Mouse (Mus musculus) CH12.LX (cell line): ENCODE data around the gene Pknox2. TPM values are rescaled to one million over a fixed set of nuclear protein-coding genes. Genes with fewer than 3 reads are reported as not detected.

ENCODE experiments used
- DNase-seq: peaks from one replicate; pipeline ENCODE4 v3.0.0-alpha.2; 2013; ENCODE audit errors: extremely low read depth
- H3K27ac ChIP-seq: 2 replicates; pipeline ENCODE4 v1.5.1; 2012; ENCODE audit warnings: low read depth, mild to moderate bottlenecking, control low read depth, moderate library complexity; ENCODE audit not compliant: insufficient read depth
- H3K27me3 ChIP-seq: replicated peaks from 2 replicates; pipeline ENCODE3; 2012; ENCODE audit warnings: inconsistent platforms
- H3K36me3 ChIP-seq, 2 experiments: replicated peaks in 1 of 2; 2 replicates each; pipeline versions ENCODE3 to v1.6.1; 2012; ENCODE audit warnings: inconsistent platforms in 1 of 2, low read length in 1 of 2, mild to moderate bottlenecking in 1 of 2, mixed read lengths in 1 of 2, moderate library complexity in 1 of 2; ENCODE audit not compliant: control insufficient read depth in 1 of 2, insufficient read depth in 1 of 2
- H3K4me1 ChIP-seq, 2 experiments: 2 replicates each; pipeline ENCODE4 v1.6.1; 2012; ENCODE audit warnings: inconsistent platforms in 1 of 2, moderate library complexity in 1 of 2; ENCODE audit not compliant: insufficient read depth in 2 of 2, control insufficient read depth in 1 of 2
- H3K4me2 ChIP-seq: 2 replicates; pipeline ENCODE4 v1.6.1; 2012; ENCODE audit warnings: low read depth, mild to moderate bottlenecking, control low read depth; ENCODE audit not compliant: poor library complexity, insufficient read depth, severe bottlenecking
- H3K4me3 ChIP-seq, 3 experiments: fragments of 150-350 bp in 1 of 3; sonication (generic) in 1 of 3; replicated peaks in 1 of 3; 2 replicates each; pipeline versions ENCODE3 to v1.5.1; 2011 to 2012; ENCODE audit warnings: low read depth in 2 of 3, low read length in 2 of 3, mild to moderate bottlenecking in 2 of 3, moderate library complexity in 2 of 3, control low read depth in 1 of 3, improper control_type of control experiment in 1 of 3, inconsistent platforms in 1 of 3, mixed read lengths in 1 of 3; ENCODE audit not compliant: poor library complexity in 1 of 3
- H3K79me2 ChIP-seq: replicated peaks from 2 replicates; pipeline ENCODE4 v1.6.1; 2012; ENCODE audit warnings: mild to moderate bottlenecking, moderate library complexity; ENCODE audit not compliant: control insufficient read depth, poor library complexity, insufficient read depth, severe bottlenecking; ENCODE audit errors: extremely low read depth
- H3K9ac ChIP-seq: 2 replicates; pipeline ENCODE4 v1.6.1; 2012; ENCODE audit warnings: low read depth, mild to moderate bottlenecking, control low read depth, moderate library complexity; ENCODE audit not compliant: insufficient read depth
- H3K9me3 ChIP-seq: replicated peaks from 2 replicates; pipeline ENCODE3; 2012; ENCODE audit warnings: low read length, inconsistent platforms, mixed read lengths
- BHLHE40 ChIP-seq: IDR thresholded peaks from 2 replicates; pipeline ENCODE4 v1.6.1; 2011; ENCODE audit warnings: mild to moderate bottlenecking, low read depth, low read length, improper control_type of control experiment
- CHD1 ChIP-seq: IDR thresholded peaks from 2 replicates; pipeline ENCODE4 v1.6.1; 2012; ENCODE audit warnings: low read depth, low read length, improper control_type of control experiment, inconsistent platforms
- CTCF ChIP-seq, 2 experiments: IDR thresholded peaks in 1 of 2; conservative IDR thresholded peaks in 1 of 2; 2 replicates each; pipeline ENCODE4 v1.5.1; 2011 to 2012; ENCODE audit warnings: low read depth in 2 of 2, low read length in 2 of 2, improper control_type of control experiment in 1 of 2, inconsistent platforms in 1 of 2, mild to moderate bottlenecking in 1 of 2, moderate library complexity in 1 of 2
- ETS1 ChIP-seq: conservative IDR thresholded peaks from 2 replicates; pipeline ENCODE4 v1.6.1; 2012; ENCODE audit warnings: low read depth, mild to moderate bottlenecking, inconsistent platforms, low read length, improper control_type of control experiment, moderate library complexity
- HCFC1 ChIP-seq: IDR thresholded peaks from 2 replicates; pipeline ENCODE4 v1.6.1; 2012; ENCODE audit warnings: low read depth, mild to moderate bottlenecking, inconsistent platforms, low read length, improper control_type of control experiment
- MAX ChIP-seq: IDR thresholded peaks from 2 replicates; pipeline ENCODE4 v1.6.1; 2011; ENCODE audit warnings: low read length, improper control_type of control experiment
- MXI1 ChIP-seq: IDR thresholded peaks from 2 replicates; pipeline ENCODE4 v1.6.1; 2011; ENCODE audit warnings: mild to moderate bottlenecking, low read depth, low read length, improper control_type of control experiment
- MYC ChIP-seq: IDR thresholded peaks from 2 replicates; pipeline ENCODE4 v1.6.1; 2011; ENCODE audit warnings: low read depth, mild to moderate bottlenecking, improper control_type of control experiment, low read length
- NELFE ChIP-seq: IDR thresholded peaks from 2 replicates; pipeline ENCODE4 v1.6.1; 2011; ENCODE audit warnings: low read depth, low read length, improper control_type of control experiment
- NRF1 ChIP-seq: IDR thresholded peaks from 2 replicates; pipeline ENCODE4 v1.6.1; 2014; ENCODE audit warnings: low read depth, mild to moderate bottlenecking, inconsistent platforms, low read length, improper control_type of control experiment, moderate library complexity
- POLR2A ChIP-seq: IDR thresholded peaks from 2 replicates; pipeline ENCODE4 v1.6.1; 2011; ENCODE audit warnings: low read depth, mild to moderate bottlenecking, improper control_type of control experiment, low read length
- POLR2AphosphoS2 ChIP-seq: IDR thresholded peaks from 2 replicates; pipeline ENCODE4 v1.6.1; 2011; ENCODE audit warnings: low read depth, low read length, improper control_type of control experiment
- RAD21 ChIP-seq: IDR thresholded peaks from 2 replicates; pipeline ENCODE4 v1.6.1; 2011; ENCODE audit warnings: low read depth, mild to moderate bottlenecking, low read length, improper control_type of control experiment, moderate library complexity
- RCOR1 ChIP-seq: conservative IDR thresholded peaks from 2 replicates; pipeline ENCODE4 v1.6.1; 2012; ENCODE audit warnings: low read depth, mild to moderate bottlenecking, inconsistent platforms, low read length, improper control_type of control experiment
- SMC3 ChIP-seq: IDR thresholded peaks from 2 replicates; pipeline ENCODE4 v1.6.1; 2011; ENCODE audit warnings: low read depth, low read length, improper control_type of control experiment
- TBP ChIP-seq: conservative IDR thresholded peaks from 2 replicates; pipeline ENCODE4 v1.6.1; 2011; ENCODE audit warnings: low read depth, low read length, improper control_type of control experiment
- UBTF ChIP-seq: IDR thresholded peaks from 2 replicates; pipeline ENCODE4 v1.6.1; 2012; ENCODE audit warnings: low read depth, mild to moderate bottlenecking, inconsistent platforms, low read length, improper control_type of control experiment, moderate library complexity
- USF2 ChIP-seq: conservative IDR thresholded peaks from 2 replicates; pipeline ENCODE4 v1.6.1; 2011; ENCODE audit warnings: low read depth, low read length, improper control_type of control experiment
- ZC3H11A ChIP-seq: IDR thresholded peaks from 2 replicates; pipeline ENCODE4 v1.6.1; 2012; ENCODE audit warnings: low read depth, mild to moderate bottlenecking, inconsistent platforms, low read length, improper control_type of control experiment
- ZNF384 ChIP-seq: IDR thresholded peaks from 2 replicates; pipeline ENCODE4 v1.6.1; 2012; ENCODE audit warnings: low read depth, low read length, improper control_type of control experiment, inconsistent platforms
- dilution Hi-C: fragments of 300-500 bp; cut with MboI; formaldehyde crosslinking; loops from 2 replicates; pipeline ENCODE4 v1.14.3; 2020; ENCODE audit warnings: low sequenced_read_pairs; ENCODE audit not compliant: extremely low pct_unique_long_range_greater_than_20kb, extremely low pct_ligation_motif_present
- in situ Hi-C: fragments of 300-500 bp; cut with MboI; formaldehyde crosslinking; loops from 3 replicates; pipeline ENCODE4 v1.14.3; 2019; ENCODE audit warnings: low sequenced_read_pairs, low pct_ligation_motif_present, low pct_unique_long_range_greater_than_20kb, mixed read lengths
- polyA plus RNA-seq: library from polyadenylated mRNA; unstranded; fragments of >175 nt; gene quantifications from 2 replicates; pipeline ENCODE4 v1.2.1, GENCODE M21; 2012; ENCODE audit warnings: low read depth; ENCODE audit not compliant: insufficient read length
- total RNA-seq, 2 experiments: library from RNA; depleted of rRNA; stranded (reverse); fragments of 300-350 nt in 1 of 2; fragments of >200 nt in 1 of 2; gene quantifications; 2 replicates each; pipeline ENCODE4 v1.2.3; 2012 to 2014

Gene Pknox2
- total and polyA plus RNA-seq, 3 experiments = 0.08 to 0.11 TPM; not detected in 1

DNA sequence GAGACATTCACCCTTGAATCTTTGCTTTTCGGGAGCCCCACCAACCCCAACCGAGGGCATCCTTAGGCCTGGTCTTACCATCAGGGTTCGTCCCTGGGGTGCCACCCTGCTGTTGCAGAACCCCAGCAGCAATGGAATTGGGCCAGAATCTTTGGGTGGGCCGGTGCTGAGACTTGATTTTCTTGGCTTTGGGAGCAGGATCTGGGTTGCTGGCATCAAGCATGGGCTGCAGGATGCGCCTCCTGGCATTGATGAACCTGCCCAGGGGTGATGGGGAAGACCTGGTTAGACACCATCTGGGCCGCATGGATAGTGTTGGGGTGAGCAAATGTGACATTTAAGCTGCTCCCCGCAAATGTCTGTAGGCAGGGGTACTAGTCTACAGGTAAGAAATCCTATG is 253.0 kb downstream of the Pknox2 start:
- Histone ChIP-seq H3K27me3 (peaks cover 30% of the 10 kb centered on the region), H3K27ac (no peak overlapping the region), H3K79me2 (no peaks in the 10 kb centered on the region), H3K9me3 (no peaks in the 10 kb centered on the region), H3K4me2 (no peak overlapping the region)
- in situ Hi-C loops = no loop called here
- TF ChIP-seq UBTF = no peak
- TF ChIP-seq CHD1 = no peak
- TF ChIP-seq BHLHE40 = no peak
- no peak for TF ChIP-seq NELFE
- TF ChIP-seq ETS1 = no peak
- TF ChIP-seq HCFC1 = no peak
- TF ChIP-seq NRF1 = no peak
- no peak for TF ChIP-seq POLR2AphosphoS2
- no peak for TF ChIP-seq MXI1
- TF ChIP-seq POLR2A = no peak
- TF ChIP-seq, all 38 proteins: peak for 0
- H3K36me3 ChIP-seq = no peaks in the 10 kb centered on the region
- H3K9ac ChIP-seq = no peak overlapping the region
- H3K4me1 ChIP-seq = 0 out of 4 replicates have a peak, but pooled peaks cover 0 to 2% of the 10 kb centered on the region in 2 experiments
- dilution Hi-C loops = no loop called here
- no peak overlapping the region for H3K4me3 ChIP-seq
- DNase-seq = no peak

DNA sequence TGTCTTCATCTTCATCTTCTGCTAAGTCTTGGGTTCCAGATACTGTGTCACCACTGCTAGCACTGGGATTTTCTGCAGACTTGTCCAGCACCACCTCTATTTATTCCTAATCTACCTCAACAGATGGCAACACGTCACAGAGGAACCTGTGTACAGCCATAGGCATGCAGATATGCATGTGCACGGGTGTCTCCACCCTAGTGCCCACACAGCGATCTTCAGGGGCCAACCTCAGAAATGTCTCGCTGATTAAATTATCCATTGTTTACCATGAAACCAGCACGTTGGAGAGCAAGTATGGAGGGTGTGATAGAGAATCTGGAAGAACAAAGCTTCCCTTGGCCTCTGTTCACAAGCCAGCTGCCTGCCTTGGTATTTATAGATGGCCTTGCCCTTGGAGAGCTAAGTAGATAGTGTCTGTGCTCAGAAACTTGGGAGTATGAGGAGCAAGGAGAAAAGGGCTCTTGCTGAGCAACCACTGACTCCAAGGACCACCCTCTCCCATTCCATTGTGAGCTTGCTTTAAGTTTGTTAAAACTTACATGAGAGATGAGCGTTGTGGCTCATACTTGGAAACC is 253.7 kb downstream of the Pknox2 start:
- in situ Hi-C loops = no loop called here

More for the DNA sequence above, 253.7 kb downstream of the Pknox2 start:
- TF ChIP-seq POLR2AphosphoS2 = no peak
- TF ChIP-seq USF2 = no peak
- TF ChIP-seq MXI1 = no peak
- TF ChIP-seq RCOR1 = no peak
- TF ChIP-seq NELFE = no peak
- no peak for TF ChIP-seq MYC
- no peak for TF ChIP-seq TBP
- no peak for TF ChIP-seq MAX
- TF ChIP-seq ZNF384 = no peak
- TF ChIP-seq HCFC1 = no peak
- no peak for TF ChIP-seq ZC3H11A
- no peak for TF ChIP-seq RAD21
- no peak for TF ChIP-seq CTCF (conservative IDR thresholded peaks at IDR 0.05 in 1 of 2, IDR thresholded peaks at IDR 0.05 in 1 of 2; ENCODE audit: low read depth in 2 of 2, low read length in 2 of 2)
- TF ChIP-seq BHLHE40 = no peak
- TF ChIP-seq CHD1 = no peak
- no peak for TF ChIP-seq ETS1
- TF ChIP-seq SMC3 = no peak
- TF ChIP-seq POLR2A = no peak
- no peaks in the 10 kb centered on the region for H3K9me3 ChIP-seq
- no peak overlapping the region for H3K4me2 ChIP-seq
- H3K4me3 ChIP-seq = no peak overlapping the region
- dilution Hi-C loops = no loop called here
- no peak overlapping the region for H3K27ac ChIP-seq
- peaks cover 30% of the 10 kb centered on the region for H3K27me3 ChIP-seq
- no peaks in the 10 kb centered on the region for H3K36me3 ChIP-seq
- H3K9ac ChIP-seq = no peak overlapping the region
- no peaks in the 10 kb centered on the region for H3K79me2 ChIP-seq
- 0 out of 4 replicates have a peak, but pooled peaks cover 0 to 2% of the 10 kb centered on the region in 2 experiments for H3K4me1 ChIP-seq
- no peak for DNase-seq
